Mouse (Mus musculus): ENCODE results near the gene Gata2. TPM values are rescaled to one million over a fixed set of nuclear protein-coding genes. Genes with fewer than 3 reads are reported as not detected.
"Not testable (repeated sequence)": the region's sequence is repeated elsewhere in the genome, so short reads cannot be mapped to it uniquely, and the experiment has no call there.

Gata2 gene
- polyA plus RNA-seq (2014; fragmentation: Nextera tagmentation; extraction: Ambion mirVana) = 27.1 and 31.6 TPM in 2 replicates

GRCm38 (mm10) chr6:88193433-88194052, at the start of gene Gata2:
Gene Gata2 (plus strand): TSS chr6:88193891.
- Histone ChIP-seq H3K4me1 (ENCODE audit: control insufficient read depth, insufficient read depth, low read length) (peaks cover 20% of the 10 kb centered on the region), H3K9ac (ENCODE audit: low read depth, low read length) (peak within 1 kb of the TSS; percentile 66), H3K27me3 (replicated peaks; ENCODE audit: control insufficient read depth, insufficient read depth, low read length) (peaks cover 99% of the 10 kb centered on the region), H3K4me3 (ENCODE audit: low read depth, low read length) (peak within 1 kb of the TSS; percentile 51), H3K36me3 (ENCODE audit: control insufficient read depth, insufficient read depth, low read length) (no peaks in the 10 kb centered on the region), H3K9me3 (ENCODE audit: control insufficient read depth, low read length) (no peaks in the 10 kb centered on the region), H3K4me2 (ENCODE audit: low read depth, low read length) (peak within 1 kb of the TSS; percentile 77), H3K27ac (replicated peaks; ENCODE audit: low read depth, low read length) (0 out of 2 replicates have a peak within 1 kb of the TSS, but pooled peaks have one; percentile 31)
- DNase-seq (ENCODE audit: low spot score) (no peak), ATAC-seq (ENCODE audit: low read depth) (no peak)
- 2% methylated on average over 15 of the region's 57 CpGs for WGBS

GRCm38 (mm10) chr6:88145793-88146192, 47.9 kb upstream of the Gata2 start:
- H3K9ac ChIP-seq (ENCODE audit: low read depth, low read length) = no peak overlapping the region
- no peak overlapping the region for H3K4me2 ChIP-seq (ENCODE audit: low read depth, low read length)
- no peaks in the 10 kb centered on the region for H3K4me1 ChIP-seq (ENCODE audit: control insufficient read depth, insufficient read depth, low read length)
- H3K4me3 ChIP-seq (ENCODE audit: low read depth, low read length) = no peak overlapping the region
- no peak overlapping the region for H3K27ac ChIP-seq (replicated peaks; ENCODE audit: low read depth, low read length)
- H3K36me3 ChIP-seq (ENCODE audit: control insufficient read depth, insufficient read depth, low read length) = no peaks in the 10 kb centered on the region
- WGBS = 71% methylated on average over 4 of the region's 4 CpGs
- no peaks in the 10 kb centered on the region for H3K27me3 ChIP-seq (replicated peaks; ENCODE audit: control insufficient read depth, insufficient read depth, low read length)
- DNase-seq (ENCODE audit: low spot score) = no peak
- H3K9me3 ChIP-seq (ENCODE audit: control insufficient read depth, low read length) = no peaks in the 10 kb centered on the region
- ATAC-seq (ENCODE audit: low read depth) = no peak

GRCm38 (mm10) chr6:88146576-88146975, 47.1 kb upstream of the Gata2 start:
- no peak overlapping the region for H3K4me2 ChIP-seq (ENCODE audit: low read depth, low read length)
- H3K9ac ChIP-seq (ENCODE audit: low read depth, low read length) = no peak overlapping the region
- no peaks in the 10 kb centered on the region for H3K27me3 ChIP-seq (replicated peaks; ENCODE audit: control insufficient read depth, insufficient read depth, low read length)
- no peak for DNase-seq (ENCODE audit: low spot score)
- H3K36me3 ChIP-seq (ENCODE audit: control insufficient read depth, insufficient read depth, low read length) = no peaks in the 10 kb centered on the region
- ATAC-seq (ENCODE audit: low read depth) = no peak
- H3K4me1 ChIP-seq (ENCODE audit: control insufficient read depth, insufficient read depth, low read length) = no peaks in the 10 kb centered on the region
- peak overlapping the region; percentile 49; the same call in 1 of the 2 replicates for H3K27ac ChIP-seq (replicated peaks; ENCODE audit: low read depth, low read length)
- H3K9me3 ChIP-seq (ENCODE audit: control insufficient read depth, low read length) = no peaks in the 10 kb centered on the region
- H3K4me3 ChIP-seq (ENCODE audit: low read depth, low read length) = no peak overlapping the region
- 67% methylated on average over 8 of the region's 8 CpGs for WGBS

GRCm38 (mm10) chr6:88147411-88148003, 46.2 kb upstream of the Gata2 start:
- Histone ChIP-seq H3K9me3 (ENCODE audit: control insufficient read depth, low read length) (no peaks in the 10 kb centered on the region), H3K4me1 (ENCODE audit: control insufficient read depth, insufficient read depth, low read length) (no peaks in the 10 kb centered on the region), H3K27me3 (replicated peaks; ENCODE audit: control insufficient read depth, insufficient read depth, low read length) (no peaks in the 10 kb centered on the region), H3K27ac (replicated peaks; ENCODE audit: low read depth, low read length) (peak overlapping the region; percentile 49), H3K4me3 (ENCODE audit: low read depth, low read length) (no peak overlapping the region), H3K4me2 (ENCODE audit: low read depth, low read length) (no peak overlapping the region), H3K36me3 (ENCODE audit: control insufficient read depth, insufficient read depth, low read length) (no peaks in the 10 kb centered on the region), H3K9ac (ENCODE audit: low read depth, low read length) (no peak overlapping the region)
- DNase-seq (ENCODE audit: low spot score) = peak; percentile 50
- WGBS = 66% methylated on average over 14 of the region's 16 CpGs
- ATAC-seq (ENCODE audit: low read depth) = peak; percentile 47

- WGBS = 77% methylated on average over 4 of the region's 4 CpGs
- Histone ChIP-seq H3K27ac (replicated peaks; ENCODE audit: low read depth, low read length) (no peak overlapping the region), H3K36me3 (ENCODE audit: control insufficient read depth, insufficient read depth, low read length) (no peaks in the 10 kb centered on the region), H3K9me3 (ENCODE audit: control insufficient read depth, low read length) (no peaks in the 10 kb centered on the region), H3K4me2 (ENCODE audit: low read depth, low read length) (no peak overlapping the region), H3K4me3 (ENCODE audit: low read depth, low read length) (no peak overlapping the region), H3K27me3 (replicated peaks; ENCODE audit: control insufficient read depth, insufficient read depth, low read length) (no peaks in the 10 kb centered on the region), H3K4me1 (ENCODE audit: control insufficient read depth, insufficient read depth, low read length) (no peaks in the 10 kb centered on the region), H3K9ac (ENCODE audit: low read depth, low read length) (no peak overlapping the region)
- ATAC-seq (ENCODE audit: low read depth) (no peak), DNase-seq (ENCODE audit: low spot score) (no peak)
Measured at GRCm38 (mm10) chr6:88151335-88151734, 42.4 kb upstream of the Gata2 start.

GRCm38 (mm10) chr6:88152127-88152705, 41.5 kb upstream of the Gata2 start:
- Histone ChIP-seq H3K9me3 (ENCODE audit: control insufficient read depth, low read length) (no peaks in the 10 kb centered on the region), H3K36me3 (ENCODE audit: control insufficient read depth, insufficient read depth, low read length) (no peaks in the 10 kb centered on the region), H3K27ac (replicated peaks; ENCODE audit: low read depth, low read length) (peak overlapping the region; percentile 52), H3K9ac (ENCODE audit: low read depth, low read length) (no peak overlapping the region), H3K4me2 (ENCODE audit: low read depth, low read length) (no peak overlapping the region), H3K4me3 (ENCODE audit: low read depth, low read length) (no peak overlapping the region), H3K27me3 (replicated peaks; ENCODE audit: control insufficient read depth, insufficient read depth, low read length) (no peaks in the 10 kb centered on the region), H3K4me1 (ENCODE audit: control insufficient read depth, insufficient read depth, low read length) (no peaks in the 10 kb centered on the region)
- ATAC-seq (ENCODE audit: low read depth) = no peak
- DNase-seq (ENCODE audit: low spot score) = peak; percentile 48
- WGBS = 77% methylated on average over 14 of the region's 14 CpGs

- no peaks in the 10 kb centered on the region for H3K27me3 ChIP-seq (replicated peaks; ENCODE audit: control insufficient read depth, insufficient read depth, low read length)
- ATAC-seq (ENCODE audit: low read depth) = no peak
- DNase-seq (ENCODE audit: low spot score) = no peak
- 71% methylated on average over 6 of the region's 6 CpGs for WGBS
- H3K9ac ChIP-seq (ENCODE audit: low read depth, low read length) = no peak overlapping the region
- no peaks in the 10 kb centered on the region for H3K36me3 ChIP-seq (ENCODE audit: control insufficient read depth, insufficient read depth, low read length)
- no peaks in the 10 kb centered on the region for H3K9me3 ChIP-seq (ENCODE audit: control insufficient read depth, low read length)
- no peak overlapping the region for H3K4me3 ChIP-seq (ENCODE audit: low read depth, low read length)
- no peaks in the 10 kb centered on the region for H3K4me1 ChIP-seq (ENCODE audit: control insufficient read depth, insufficient read depth, low read length)
- H3K27ac ChIP-seq (replicated peaks; ENCODE audit: low read depth, low read length) = no peak overlapping the region
- H3K4me2 ChIP-seq (ENCODE audit: low read depth, low read length) = no peak overlapping the region
Measured at GRCm38 (mm10) chr6:88152979-88153378, 40.7 kb upstream of the Gata2 start.

- not testable (repeated sequence) for H3K27me3 ChIP-seq (replicated peaks; ENCODE audit: control insufficient read depth, insufficient read depth, low read length); H3K9me3 ChIP-seq (ENCODE audit: control insufficient read depth, low read length); H3K36me3 ChIP-seq (ENCODE audit: control insufficient read depth, insufficient read depth, low read length); H3K4me1 ChIP-seq (ENCODE audit: control insufficient read depth, insufficient read depth, low read length); ATAC-seq (ENCODE audit: low read depth); H3K9ac ChIP-seq (ENCODE audit: low read depth, low read length); H3K4me2 ChIP-seq (ENCODE audit: low read depth, low read length); DNase-seq (ENCODE audit: low spot score); H3K4me3 ChIP-seq (ENCODE audit: low read depth, low read length); H3K27ac ChIP-seq (replicated peaks; ENCODE audit: low read depth, low read length)
- WGBS = 84% methylated on average over 6 of the region's 6 CpGs
Measured at GRCm38 (mm10) chr6:88155614-88156013, 38.1 kb upstream of the Gata2 start.
